Mouse (Mus musculus): ENCODE measurements at regions not wholly inside any gene's neighbourhood (a gene's known extent, or its start where the extent isn't known, plus 50 kb on each side); places are given as distances from the start of the nearest gene placed in this dataset.

- no peak overlapping the region for H3K27ac ChIP-seq (ENCODE audit: control insufficient read depth, low read depth, low read length)
- no peaks in the 10 kb centered on the region for H3K36me3 ChIP-seq (ENCODE audit: control insufficient read depth in 1 of 2, insufficient read depth in 2 of 2, low read length in 2 of 2)
- no peaks in the 10 kb centered on the region for H3K9me3 ChIP-seq (replicated peaks; ENCODE audit: insufficient read depth, low read length)
- H3K4me1 ChIP-seq (ENCODE audit: control insufficient read depth in 1 of 2, insufficient read depth in 2 of 2, low read length in 2 of 2): no peaks in the 10 kb centered on the region
- DNase-seq (ENCODE audit: low read depth, low spot score): no peak
- no peaks in the 10 kb centered on the region for H3K27me3 ChIP-seq (ENCODE audit: control insufficient read depth in 1 of 2, insufficient read depth in 2 of 2, low read length in 2 of 2)
- H3K79me2 ChIP-seq (ENCODE audit: control insufficient read depth, insufficient read depth, low read length, poor library complexity): no peaks in the 10 kb centered on the region
- no peak overlapping the region for H3K9ac ChIP-seq (ENCODE audit: control insufficient read depth, low read depth, low read length, poor library complexity, severe bottlenecking)
- TF ChIP-seq USF1 (IDR thresholded peaks at IDR 0.05; ENCODE audit: low read depth, low read length) (no peak), MEF2A (IDR thresholded peaks at IDR 0.05; ENCODE audit: extremely low read depth, insufficient replicate concordance, low read depth, low read length, poor library complexity, severe bottlenecking) (no peak), ZMIZ1 (IDR thresholded peaks at IDR 0.05; ENCODE audit: low read depth, low read length) (no peak)
- no peak overlapping the region for H3K4me3 ChIP-seq (ENCODE audit: control insufficient read depth in 1 of 2, insufficient read depth in 1 of 2, low read depth in 2 of 2, low read length in 2 of 2)
Observed at GRCm38 (mm10) chr4:106100211-106101025, 215.6 kb upstream of the Usp24 start.

- TF ChIP-seq MXI1 (IDR thresholded peaks at IDR 0.05; ENCODE audit: low read depth, low read length): no peak
- TF ChIP-seq E2F4 (IDR thresholded peaks at IDR 0.05; ENCODE audit: borderline replicate concordance, low read depth, low read length): no peak
- TF ChIP-seq POLR2A (IDR thresholded peaks at IDR 0.05; ENCODE audit: control insufficient read depth in 1 of 2, insufficient read depth in 1 of 2, low read depth in 1 of 2, low read length in 2 of 2, poor library complexity in 1 of 2): no peak
- TF ChIP-seq TBP (IDR thresholded peaks at IDR 0.05; ENCODE audit: low read depth, low read length): no peak
- no peak for TF ChIP-seq SMC3 (IDR thresholded peaks at IDR 0.05; ENCODE audit: low read depth, low read length)
- no peak for TF ChIP-seq KAT2A (conservative IDR thresholded peaks at IDR 0.05; ENCODE audit: low read depth, low read length)
- no peak for TF ChIP-seq MEF2A (IDR thresholded peaks at IDR 0.05; ENCODE audit: extremely low read depth, insufficient replicate concordance, low read depth, low read length, poor library complexity, severe bottlenecking)
- no peak for TF ChIP-seq UBTF (IDR thresholded peaks at IDR 0.05; ENCODE audit: borderline replicate concordance, insufficient read depth, low read depth, low read length)
- TF ChIP-seq TAL1 (IDR thresholded peaks at IDR 0.05; ENCODE audit: low read length): no peak
- TF ChIP-seq TCF12 (IDR thresholded peaks at IDR 0.05; ENCODE audit: low read depth, low read length): no peak
- no peak for TF ChIP-seq ZNF384 (IDR thresholded peaks at IDR 0.05; ENCODE audit: low read depth, low read length)
- H3K9me3 ChIP-seq (replicated peaks; ENCODE audit: insufficient read depth, low read length): no peaks in the 10 kb centered on the region
- H3K79me2 ChIP-seq (ENCODE audit: control insufficient read depth, insufficient read depth, low read length, poor library complexity): no peaks in the 10 kb centered on the region
- no peak for DNase-seq (ENCODE audit: low read depth, low spot score)
- no peak overlapping the region for H3K9ac ChIP-seq (ENCODE audit: control insufficient read depth, low read depth, low read length, poor library complexity, severe bottlenecking)
- no peaks in the 10 kb centered on the region for H3K4me1 ChIP-seq (ENCODE audit: control insufficient read depth in 1 of 2, insufficient read depth in 2 of 2, low read length in 2 of 2)
- no peaks in the 10 kb centered on the region for H3K27me3 ChIP-seq (ENCODE audit: control insufficient read depth in 1 of 2, insufficient read depth in 2 of 2, low read length in 2 of 2)
- no peak overlapping the region for H3K27ac ChIP-seq (ENCODE audit: control insufficient read depth, low read depth, low read length)
- no peak overlapping the region for H3K4me3 ChIP-seq (ENCODE audit: control insufficient read depth in 1 of 2, insufficient read depth in 1 of 2, low read depth in 2 of 2, low read length in 2 of 2)
- no peaks in the 10 kb centered on the region for H3K36me3 ChIP-seq (ENCODE audit: control insufficient read depth in 1 of 2, insufficient read depth in 2 of 2, low read length in 2 of 2)
Observed at GRCm38 (mm10) chr4:106101904-106102303, 214.1 kb upstream of the Usp24 start.
